Mouse (Mus musculus) bone marrow, adult 2 months (tissue): ENCODE data around the gene Snx14. TPM values are rescaled to one million over a fixed set of nuclear protein-coding genes. Genes with fewer than 3 reads are reported as not detected.

Source experiments
- H3K27ac ChIP-seq: fragments of 200-500 bp; 2 replicates; pipeline ENCODE4 v1.5.1; 2012; ENCODE audit warnings: low read depth, mild to moderate bottlenecking, control low read depth, inconsistent platforms, low read length; ENCODE audit not compliant: control insufficient read depth, poor library complexity, insufficient read depth
- H3K4me1 ChIP-seq: fragments of 200-500 bp; 2 replicates; pipeline ENCODE4 v1.6.1; 2011; ENCODE audit warnings: low read length; ENCODE audit not compliant: control insufficient read depth, insufficient read depth
- H3K4me3 ChIP-seq: fragments of 200-500 bp; replicated peaks from 2 replicates; pipeline ENCODE3; 2011; ENCODE audit warnings: mild to moderate bottlenecking, low read depth, low read length, control low read depth; ENCODE audit not compliant: control insufficient read depth
- CTCF ChIP-seq: fragments of 200-500 bp; IDR thresholded peaks from 2 replicates; pipeline ENCODE4 v1.5.1; 2011; ENCODE audit warnings: low read length, control low read depth; ENCODE audit not compliant: control insufficient read depth, insufficient read depth
- POLR2A ChIP-seq: fragments of 200-500 bp; IDR thresholded peaks from 2 replicates; pipeline ENCODE4 v1.6.1; 2011; ENCODE audit warnings: low read depth, mild to moderate bottlenecking, control low read depth, low read length, borderline replicate concordance; ENCODE audit not compliant: control insufficient read depth
- WGBS: fragments of 180-500 bp; shearing (Covaris S2); methylation state at CpG from one replicate; pipeline ENCODE4 v1.1.7; 2018; 5-methylcytosine and 5-hydroxymethylcytosine counted together
- polyA plus RNA-seq: library from polyadenylated mRNA; stranded (reverse); fragments of >200 nt; gene quantifications from 2 replicates; pipeline ENCODE4 v1.2.4, GENCODE M21; 2011; ENCODE audit warnings: low replicate concordance; ENCODE audit not compliant: missing spikeins, insufficient read depth, insufficient read length

The Snx14 gene
- polyA plus RNA-seq, 1 experiment: 8.9 TPM

DNA sequence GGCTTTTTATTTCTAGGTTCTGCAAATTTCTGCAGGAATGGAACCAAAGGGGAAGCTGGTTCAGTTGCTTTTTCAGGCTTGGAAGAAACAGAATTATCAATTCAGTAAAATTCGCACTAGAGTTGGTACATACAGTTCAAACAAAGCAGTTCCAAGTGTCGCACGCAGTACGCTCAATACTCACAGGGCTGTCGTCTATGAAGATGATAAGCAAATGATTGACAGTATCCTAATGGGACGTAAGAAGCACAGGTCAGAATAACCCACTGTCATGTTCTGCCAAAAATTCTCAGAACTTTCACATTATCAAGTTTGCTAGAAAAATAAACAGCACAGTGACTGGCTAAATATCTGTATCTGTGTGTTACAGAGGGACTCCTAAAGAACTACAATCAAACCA lies 34.2 kb downstream of the Snx14 start:
- WGBS: 67% methylated on average over 6 of the region's 6 CpGs
- Histone ChIP-seq H3K4me1 (no peaks in the 10 kb centered on the region), H3K4me3 (no peak overlapping the region), H3K27ac (no peak overlapping the region; the same call in 1 of the 2 replicates)
- no peak for TF ChIP-seq CTCF
- no peak for TF ChIP-seq POLR2A

- TF ChIP-seq CTCF (no peak), POLR2A (no peak)
- no peak overlapping the region for H3K27ac ChIP-seq
- H3K4me1 ChIP-seq: no peaks in the 10 kb centered on the region
- WGBS: 18% methylated on average over 10 of the region's 10 CpGs
- H3K4me3 ChIP-seq: no peak overlapping the region
These were observed 34.7 kb downstream of the Snx14 start for GRCm38 (mm10) chr9:88404088-88404487.

- no peak overlapping the region for H3K27ac ChIP-seq
- H3K4me3 ChIP-seq: no peak overlapping the region
- WGBS: 49% methylated on average over 1 of the region's 1 CpGs
- no peaks in the 10 kb centered on the region for H3K4me1 ChIP-seq
- TF ChIP-seq POLR2A: no peak
- TF ChIP-seq CTCF: no peak
These were observed 40.3 kb downstream of the Snx14 start for GRCm38 (mm10) chr9:88398461-88398860.

GRCm38 (mm10) chr9:88394852-88395251 lies 43.9 kb downstream of the Snx14 start:
- Histone ChIP-seq H3K27ac (no peak overlapping the region), H3K4me3 (no peak overlapping the region), H3K4me1 (no peaks in the 10 kb centered on the region)
- 85% methylated on average over 8 of the region's 8 CpGs for WGBS
- TF ChIP-seq CTCF: no peak

DNA sequence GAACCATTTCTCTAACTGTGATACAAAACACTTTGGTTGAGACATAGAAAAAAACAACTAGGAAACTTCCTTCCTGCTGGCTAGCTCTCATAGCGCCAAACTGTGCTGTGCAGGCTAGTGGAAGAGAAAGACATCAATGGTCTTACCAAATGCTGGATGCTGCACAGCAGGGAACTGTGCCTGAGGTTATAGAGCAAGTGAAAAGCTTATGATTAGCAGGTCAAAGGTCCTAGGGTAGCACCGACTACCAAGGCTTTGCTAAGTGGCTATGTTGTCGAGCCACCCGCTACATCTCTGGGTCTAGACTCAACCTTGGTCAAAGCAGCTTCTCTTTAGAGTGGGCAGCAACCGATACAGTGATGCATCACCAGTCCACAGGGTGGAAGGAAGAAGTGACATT lies 49.9 kb downstream of the Snx14 start:
- no peak overlapping the region for H3K27ac ChIP-seq
- TF ChIP-seq POLR2A (no peak), CTCF (no peak)
- H3K4me1 ChIP-seq: no peaks in the 10 kb centered on the region
- 83% methylated on average over 5 of the region's 5 CpGs for WGBS
- no peak overlapping the region for H3K4me3 ChIP-seq

DNA sequence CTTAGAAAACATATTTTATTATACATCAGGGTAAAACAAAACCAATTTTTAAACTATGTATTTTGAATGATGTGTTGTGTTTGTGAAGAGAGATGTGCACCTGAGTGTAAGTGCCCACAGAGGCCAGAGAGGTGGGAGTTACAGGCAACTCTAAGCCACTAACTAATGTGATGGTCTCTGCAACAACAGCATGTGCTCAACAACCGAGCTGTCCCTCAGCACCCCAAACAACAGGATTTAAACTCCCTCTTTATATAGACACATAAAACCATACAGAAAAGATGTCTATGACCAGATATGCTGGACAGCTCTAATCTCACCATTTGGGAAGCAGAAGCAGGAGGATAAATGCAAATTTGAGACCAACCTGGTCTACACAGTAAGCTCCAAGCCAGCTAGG lies 58.2 kb downstream of the Snx14 start:
- no peak overlapping the region for H3K4me3 ChIP-seq
- WGBS: 31% methylated on average over 1 of the region's 1 CpGs
- TF ChIP-seq CTCF (no peak), POLR2A (no peak)
- peaks cover 2% of the 10 kb centered on the region; the same call in 1 of the 2 replicates for H3K4me1 ChIP-seq
- no peak overlapping the region for H3K27ac ChIP-seq

DNA sequence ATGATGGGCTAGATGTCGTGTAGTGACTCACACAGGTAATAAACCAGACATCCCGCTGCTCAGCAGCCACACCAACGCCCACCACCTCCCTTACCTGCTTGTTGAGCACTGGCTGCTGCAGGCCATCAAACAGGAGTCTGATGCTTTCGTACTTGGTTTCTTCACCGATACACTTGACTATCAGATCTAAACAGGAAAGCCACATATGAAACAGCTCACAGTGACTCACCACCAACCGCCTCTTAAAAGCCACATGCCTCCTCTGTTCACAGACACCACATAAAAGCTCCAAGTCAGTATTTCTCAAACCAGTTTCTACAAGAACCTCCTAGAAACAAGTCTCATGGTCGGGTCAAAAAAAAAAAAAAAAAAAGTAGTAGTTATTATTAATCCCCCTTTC lies 58.7 kb downstream of the Snx14 start:
- no peak overlapping the region for H3K27ac ChIP-seq
- 7% methylated on average over 7 of the region's 7 CpGs for WGBS
- H3K4me3 ChIP-seq: peak overlapping the region; percentile 41
- H3K4me1 ChIP-seq: peaks cover 2% of the 10 kb centered on the region; the same call in 1 of the 2 replicates
- TF ChIP-seq CTCF: no peak
- no peak for TF ChIP-seq POLR2A

DNA sequence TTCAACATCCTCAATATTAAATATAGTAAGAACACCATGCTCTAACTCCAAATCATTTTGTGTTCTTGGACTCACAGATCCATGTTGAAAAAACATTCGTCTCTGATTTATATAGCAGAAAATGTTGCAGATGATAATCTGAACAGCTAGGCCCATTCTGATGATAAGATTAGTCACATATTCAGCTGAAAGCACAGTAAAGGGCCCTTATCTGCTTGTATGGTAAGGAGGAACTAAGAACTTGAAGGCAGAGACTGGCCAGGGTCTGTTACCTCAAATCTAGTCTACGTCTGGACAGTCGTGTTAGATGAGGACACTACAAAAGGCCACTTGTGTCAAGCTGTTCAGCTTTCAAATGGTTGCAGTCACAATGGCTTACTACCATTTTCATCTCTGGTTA lies 59.7 kb downstream of the Snx14 start:
- no peak overlapping the region for H3K4me3 ChIP-seq
- no peak for TF ChIP-seq CTCF
- 39% methylated on average over 3 of the region's 3 CpGs for WGBS
- no peak overlapping the region for H3K27ac ChIP-seq
- H3K4me1 ChIP-seq: peaks cover 2% of the 10 kb centered on the region; the same call in 1 of the 2 replicates

DNA sequence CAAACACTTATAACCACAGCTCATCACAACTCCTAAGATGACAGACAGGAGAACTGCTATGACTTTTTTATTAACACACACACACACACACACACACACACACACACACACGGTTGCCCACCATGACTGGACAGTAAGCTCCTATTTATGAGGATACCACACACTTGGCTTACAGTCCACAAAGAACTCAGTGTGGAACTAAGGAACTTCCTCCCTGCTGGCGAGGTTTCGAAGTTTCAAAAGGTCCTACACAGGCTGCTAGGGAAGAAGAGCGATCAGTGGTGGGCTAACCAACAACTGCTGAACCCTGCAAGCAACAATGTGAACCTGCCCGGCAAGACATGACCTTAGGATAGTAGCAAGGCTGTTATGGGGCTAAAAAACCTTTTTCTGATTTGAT lies 61.3 kb downstream of the Snx14 start:
- no peak overlapping the region for H3K4me3 ChIP-seq
- 17% methylated on average over 5 of the region's 5 CpGs for WGBS
- peak overlapping the region; percentile 22; the same call in 1 of the 2 replicates for H3K27ac ChIP-seq
- TF ChIP-seq POLR2A (no peak), CTCF (no peak)
- peaks cover 2% of the 10 kb centered on the region; the same call in 1 of the 2 replicates for H3K4me1 ChIP-seq
